Mouse (Mus musculus) right cerebral cortex, postnatal 25 days (tissue): Measurements from ENCODE around the gene Irak1.

Source experiments
- DNase-seq: peaks from one replicate; pipeline ENCODE4 v3.0.0; 2022

Irak1 gene

DNA sequence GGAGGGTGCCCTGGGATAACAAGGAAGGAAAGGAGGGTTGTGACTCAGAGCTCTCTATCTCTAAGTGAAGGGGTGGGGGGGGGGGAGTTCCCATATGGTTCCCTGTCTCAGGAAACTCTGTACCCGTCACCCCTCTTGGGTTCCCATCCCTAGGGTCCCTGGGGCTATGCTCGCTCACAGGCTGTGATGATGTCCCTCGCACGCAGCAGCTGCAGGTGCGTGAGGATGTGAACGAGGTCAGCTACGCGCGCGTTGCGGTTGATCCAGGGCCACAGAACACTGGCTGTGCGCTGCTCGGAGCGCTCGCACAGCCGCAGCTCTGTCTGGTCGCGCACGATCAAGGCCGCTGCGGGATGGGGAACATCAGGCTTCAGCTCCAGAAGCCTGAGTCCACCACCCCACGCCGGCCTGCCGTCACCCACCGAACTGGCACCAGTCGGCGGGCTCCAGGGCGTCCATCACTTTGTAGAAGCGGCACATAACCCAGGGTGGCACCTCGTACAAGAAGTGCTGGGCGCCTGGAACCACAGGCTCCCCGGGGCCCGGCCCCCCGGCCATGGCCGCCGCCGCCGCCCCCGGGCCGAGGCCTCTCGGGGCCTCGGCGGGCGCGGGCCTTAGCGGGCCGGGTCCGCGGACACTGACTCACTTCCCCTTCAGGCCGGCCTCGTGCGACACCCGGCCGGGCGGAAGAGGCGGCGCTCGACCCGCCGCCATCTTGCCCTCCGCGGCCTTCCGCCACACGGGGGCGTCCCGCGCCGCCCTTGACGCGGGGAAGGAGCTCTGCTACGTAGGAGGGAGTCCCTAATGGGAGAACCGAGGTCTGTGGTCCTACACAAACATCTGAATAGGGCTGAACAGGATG, at the start of gene Irak1:
Gene Irak1, minus strand, starts transcription at position 731 of the 862 bp plus-strand sequence.
- peak; percentile 62 for DNase-seq

DNA sequence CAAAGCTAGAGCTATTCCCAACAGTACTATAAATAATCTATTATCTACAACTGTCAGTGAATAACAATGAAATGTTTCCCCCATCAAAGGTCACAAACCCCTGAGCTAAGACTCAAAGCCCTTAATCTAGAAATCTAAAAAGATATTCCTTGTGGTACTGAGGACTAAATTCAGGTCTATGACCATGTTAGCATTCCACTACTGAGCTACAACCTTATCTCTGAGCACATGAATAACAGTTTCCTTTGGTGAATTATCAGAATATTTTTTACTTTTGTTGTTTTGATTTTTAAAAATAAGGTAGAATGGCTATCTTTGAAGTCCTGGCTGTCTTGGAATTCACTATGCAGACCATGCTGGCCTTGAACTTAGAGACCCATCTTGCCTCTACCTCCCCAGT, 47.1 kb upstream of the Irak1 start:
- no peak for DNase-seq

DNA sequence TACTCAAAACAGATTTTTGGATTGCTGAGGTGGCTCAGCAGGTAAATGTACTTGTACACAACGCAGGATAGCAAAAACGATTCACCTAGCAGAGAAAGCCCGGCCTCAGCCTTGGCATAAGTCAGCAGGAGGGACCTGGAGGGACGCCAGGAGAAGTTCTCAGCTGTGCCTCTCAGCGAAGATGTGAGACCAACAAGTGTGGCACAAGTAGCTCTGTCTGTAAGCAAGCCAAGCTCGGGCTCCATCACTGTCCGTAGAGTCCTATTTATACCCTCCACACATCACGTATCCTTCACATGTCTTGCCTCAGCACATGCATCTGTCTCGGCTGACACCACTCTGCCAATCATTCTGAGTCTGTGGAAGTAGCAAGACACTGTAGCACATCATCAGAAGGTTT, 44.2 kb upstream of the Irak1 start:
- no peak for DNase-seq

DNA sequence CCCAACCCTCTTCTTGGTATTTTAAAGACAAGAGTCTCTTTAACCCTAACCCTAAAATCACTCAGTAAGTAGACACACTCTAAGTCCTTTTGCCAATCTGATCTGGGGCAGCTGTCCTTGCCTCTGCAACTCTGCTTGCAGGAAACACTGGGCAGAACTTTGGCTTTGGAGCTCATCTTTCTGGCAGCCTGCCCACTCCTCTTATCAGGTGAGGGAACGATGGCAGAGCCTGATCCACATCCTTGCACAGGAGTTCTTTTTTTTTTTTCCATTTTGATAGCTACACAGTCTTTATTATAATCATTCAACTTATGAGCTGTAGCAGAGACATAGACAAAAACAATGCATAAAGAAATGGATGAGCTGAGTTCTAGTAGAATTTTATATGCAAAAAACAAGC, 21.4 kb upstream of the Irak1 start:
- no peak for DNase-seq

DNA sequence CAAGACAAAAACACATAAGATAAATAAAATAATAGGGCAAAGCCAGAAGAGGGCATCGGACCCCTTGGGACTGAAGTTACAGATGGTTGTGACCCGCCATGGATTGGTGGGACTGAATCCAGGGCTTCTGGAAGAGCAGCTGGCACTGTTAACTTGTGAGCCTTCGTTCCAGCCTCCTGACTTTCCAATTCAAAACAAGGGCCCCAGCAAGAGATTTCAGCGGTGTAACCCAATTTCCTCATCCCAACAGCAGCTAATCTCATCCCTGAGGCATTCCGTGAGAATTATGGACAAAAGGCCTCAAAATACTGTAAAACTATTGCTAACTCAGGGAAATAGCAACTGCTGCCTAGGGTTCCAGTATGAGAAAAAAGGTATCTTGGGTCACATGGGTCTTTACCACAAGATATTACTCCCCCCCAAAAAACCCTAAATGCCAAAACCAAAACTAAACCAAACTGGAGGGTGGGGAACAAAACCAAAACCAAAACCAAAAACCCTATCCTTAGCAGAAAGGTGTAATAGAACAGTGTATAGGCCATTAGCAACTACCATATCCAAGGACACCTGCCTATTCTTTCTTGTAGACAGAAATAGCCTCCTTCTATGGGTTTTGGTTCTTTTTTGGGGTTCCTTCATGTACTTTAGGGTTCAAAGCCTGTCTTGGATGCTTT, 14.1 kb upstream of the Irak1 start:
- DNase-seq, result no peak

DNA sequence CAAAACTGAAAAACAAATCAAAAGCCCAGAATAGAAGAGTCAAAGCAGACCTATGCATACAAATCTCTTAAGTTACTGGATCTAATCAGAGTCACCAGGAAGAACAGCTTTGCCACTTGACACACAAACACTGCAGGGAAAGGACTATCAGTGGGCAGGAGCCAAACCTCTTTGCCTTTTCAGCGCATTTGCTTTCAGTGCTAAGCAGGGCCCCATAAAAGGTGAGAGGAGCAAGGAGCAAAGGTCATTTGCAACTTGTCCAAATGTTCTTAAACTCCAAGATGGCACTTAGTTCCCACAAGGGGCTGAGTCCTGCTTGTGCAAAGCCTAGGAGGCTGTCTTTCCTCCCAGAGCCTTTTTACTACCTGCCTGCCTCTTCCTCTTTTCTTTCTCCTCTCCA, 6.3 kb upstream of the Irak1 start:
- DNase-seq, result no peak

DNA sequence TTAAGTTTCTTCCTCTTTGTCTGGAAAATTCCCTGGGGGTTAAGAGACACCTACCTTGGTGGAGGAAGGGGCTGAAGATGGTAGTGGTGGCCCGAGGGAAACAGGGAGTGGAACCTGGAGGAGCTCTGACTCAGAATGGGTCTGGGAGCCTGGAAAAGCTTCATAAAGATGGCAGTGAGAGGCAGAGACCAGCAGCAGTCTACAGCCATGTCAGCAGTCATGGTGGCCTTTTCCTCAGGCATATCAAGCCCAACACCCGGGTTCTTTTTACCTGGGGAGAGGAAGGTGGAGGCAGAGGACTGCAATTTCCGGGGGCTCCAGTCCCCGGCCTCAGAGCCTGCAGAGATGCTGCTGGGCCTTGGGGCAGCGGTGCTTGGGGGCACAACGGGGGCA, 927 bp downstream of the Irak1 start:
- no peak for DNase-seq

DNA sequence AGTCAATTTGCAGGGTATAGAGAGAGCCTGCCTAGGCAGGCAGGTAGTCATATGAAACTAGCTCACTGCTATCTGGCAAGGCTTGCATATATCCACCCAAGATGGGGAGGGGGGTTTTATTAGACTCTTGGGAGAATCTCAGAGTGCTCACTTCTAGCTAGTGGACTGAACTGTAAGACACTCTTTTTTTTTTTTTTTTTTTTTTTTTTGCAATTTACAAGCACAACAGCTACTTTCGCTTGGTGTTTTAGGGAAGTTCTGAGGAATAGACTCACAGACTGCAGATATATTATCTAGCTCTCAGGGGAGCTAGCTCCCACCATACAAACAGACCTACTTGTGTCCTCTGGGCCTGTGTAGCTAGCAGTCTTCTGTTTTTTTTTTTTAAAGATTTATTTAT, 9.1 kb downstream of the Irak1 start:
- DNase-seq, result no peak

DNA sequence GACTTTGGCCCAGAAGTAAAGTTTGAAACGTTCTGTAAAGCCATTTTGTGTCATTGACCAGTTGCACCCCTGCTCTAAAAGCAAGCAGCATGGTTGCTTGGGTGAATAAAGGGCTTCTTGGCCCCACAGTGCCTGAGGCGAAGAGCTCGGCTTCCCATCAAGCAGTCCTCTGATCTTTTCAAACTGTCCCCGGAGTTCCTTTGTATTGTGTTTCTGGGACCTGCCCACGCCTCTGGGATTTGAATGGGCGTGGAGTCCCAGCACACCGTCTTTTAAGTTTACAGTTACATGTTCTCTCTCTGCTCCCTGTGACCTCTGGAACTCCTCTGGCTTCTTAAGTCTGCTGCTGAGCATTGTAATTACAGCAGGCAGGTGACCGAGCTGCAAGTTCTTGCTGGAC, 15.7 kb downstream of the Irak1 start:
- no peak for DNase-seq

DNA sequence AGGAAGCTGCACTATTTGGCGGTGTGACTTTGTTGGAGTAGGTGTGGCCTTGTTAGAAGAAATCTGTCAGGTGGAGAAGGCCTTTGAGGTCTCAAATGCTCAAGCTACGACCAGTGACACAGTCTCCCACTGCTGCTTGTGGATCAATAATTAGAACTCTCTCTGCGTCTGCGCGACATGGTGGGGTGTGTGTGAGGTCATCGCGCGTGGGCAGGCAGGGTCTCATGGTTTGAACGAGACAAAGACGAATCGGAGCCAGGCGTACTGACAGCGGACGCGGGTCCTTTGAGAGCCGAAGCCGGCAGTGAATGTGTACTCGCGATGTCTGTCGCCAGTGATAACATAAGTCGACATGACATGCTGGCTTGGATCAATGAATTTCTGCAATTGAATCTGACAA, 17.3 kb downstream of the Irak1 start:
- no peak for DNase-seq

DNA sequence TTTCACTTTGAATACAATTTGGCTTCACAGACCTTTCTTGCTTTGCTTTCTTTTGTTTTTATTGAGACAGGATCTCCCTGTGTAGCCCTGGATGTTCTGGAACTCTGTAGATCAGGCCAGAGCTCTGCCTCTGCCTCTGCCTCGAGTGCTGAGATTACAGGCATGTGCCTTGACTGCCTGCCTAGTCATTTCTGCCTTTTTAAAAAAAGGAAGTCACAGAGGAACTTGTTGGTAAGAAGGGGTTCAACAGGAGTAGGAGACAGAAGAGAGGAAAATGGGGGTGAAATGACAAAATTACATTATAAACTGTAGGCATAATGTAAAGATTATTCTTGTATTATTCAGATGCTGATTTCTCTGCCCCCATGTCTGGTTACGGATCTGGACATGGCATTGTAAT, 20.1 kb downstream of the Irak1 start:
- no peak for DNase-seq

DNA sequence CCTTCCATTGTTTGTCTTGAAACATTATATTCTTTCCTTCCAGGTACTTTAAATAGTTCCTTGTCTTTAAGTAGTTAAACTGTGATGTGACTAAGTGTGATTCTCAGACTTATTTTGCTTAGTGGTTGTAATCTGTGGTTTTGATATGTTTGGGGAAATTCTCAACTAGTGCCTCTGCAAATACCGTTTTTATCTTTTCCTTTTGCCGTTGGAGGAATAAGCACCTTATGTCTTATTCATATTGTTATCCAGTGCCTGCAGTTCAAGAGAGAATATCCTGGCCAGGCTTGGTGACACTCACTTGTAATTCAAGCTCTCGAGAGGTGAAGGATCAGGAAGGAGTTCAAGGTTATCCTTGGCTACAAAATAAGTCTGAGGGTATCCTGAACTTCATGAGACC, 22.7 kb downstream of the Irak1 start:
- DNase-seq, result no peak

DNA sequence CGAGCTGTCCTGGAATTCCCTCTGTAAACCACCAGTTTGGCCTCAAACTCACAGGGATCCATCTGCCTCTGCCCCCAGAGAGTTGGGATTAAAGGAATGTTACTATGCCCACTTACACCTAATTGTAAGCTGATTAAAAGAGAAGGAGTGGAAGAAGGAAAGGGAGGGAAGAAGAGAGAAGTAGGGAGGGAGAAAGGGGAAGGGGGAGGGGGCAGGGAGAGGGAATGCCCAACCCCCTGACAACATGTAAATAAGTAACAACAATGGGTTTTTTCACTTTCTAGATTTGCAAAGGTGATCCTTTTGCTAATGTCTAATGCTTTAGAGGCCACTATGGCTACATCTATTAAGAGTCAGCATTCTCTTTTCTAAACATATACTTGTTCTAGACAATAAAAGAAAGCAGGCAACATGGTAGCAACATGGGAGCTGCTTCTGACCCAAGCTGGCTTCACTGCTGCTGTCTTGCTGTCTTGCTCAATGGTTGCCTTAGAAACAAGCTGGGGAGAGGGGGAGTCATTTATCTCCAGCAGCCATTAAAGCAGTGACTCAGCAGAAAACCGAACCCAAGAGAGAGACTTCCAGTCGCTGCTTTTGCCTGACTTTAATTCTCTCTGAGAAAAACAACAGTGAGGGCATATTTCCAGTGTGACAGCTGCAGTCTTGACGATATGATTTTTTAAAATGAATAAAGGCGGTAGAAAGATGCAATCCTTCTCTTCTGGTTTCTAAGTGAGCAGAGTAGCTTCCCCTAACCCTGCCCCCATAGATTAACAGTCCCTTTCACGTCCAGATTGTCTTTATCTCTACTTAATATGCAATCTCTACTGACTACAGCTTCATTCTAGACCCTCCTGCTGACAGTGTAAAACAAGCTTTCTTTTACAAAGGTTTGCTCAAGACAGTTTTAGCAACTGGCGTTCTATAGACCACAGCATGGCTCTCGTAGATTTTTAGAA, 24.5 kb downstream of the Irak1 start:
- DNase-seq, result peak; percentile 23

DNA sequence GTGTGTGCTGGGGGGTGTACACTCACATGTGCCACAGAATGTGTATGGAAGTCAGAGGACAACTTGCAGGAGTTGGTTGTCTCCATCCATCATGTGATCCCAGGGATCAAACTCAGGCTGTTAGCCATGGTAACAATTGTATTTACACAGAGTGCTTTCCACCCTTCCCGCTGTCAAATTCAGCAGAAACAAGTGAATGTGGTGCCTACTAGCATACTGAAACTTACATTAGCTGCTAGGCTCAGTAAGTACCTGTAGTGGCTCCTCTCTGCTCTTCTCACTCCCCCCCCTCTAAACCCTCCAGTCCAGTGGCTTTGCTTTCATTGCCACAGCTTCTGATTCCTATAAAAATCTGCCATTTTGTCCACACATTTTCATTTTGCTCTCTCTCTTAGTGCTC, 45.9 kb downstream of the Irak1 start:
- no peak for DNase-seq

DNA sequence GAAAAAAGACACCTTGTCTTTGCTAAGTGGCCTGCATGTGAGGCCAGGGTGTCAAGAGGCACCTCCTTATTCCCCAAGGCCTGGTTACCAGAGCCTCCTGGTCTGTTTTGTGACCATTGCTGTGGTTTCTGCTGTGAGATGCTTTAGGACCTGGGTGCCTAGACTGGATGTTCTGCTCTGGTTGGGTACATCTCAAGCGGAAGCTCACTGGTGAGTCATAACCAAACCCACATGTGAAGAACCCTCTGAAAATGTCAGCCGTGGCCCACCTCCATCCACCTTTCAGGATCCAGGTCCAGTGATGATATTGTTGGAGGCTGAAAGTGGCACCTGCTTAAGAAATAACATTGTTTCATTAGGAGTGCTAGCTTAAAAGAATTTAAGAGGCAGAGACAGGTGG, 47.4 kb downstream of the Irak1 start:
- no peak for DNase-seq

DNA sequence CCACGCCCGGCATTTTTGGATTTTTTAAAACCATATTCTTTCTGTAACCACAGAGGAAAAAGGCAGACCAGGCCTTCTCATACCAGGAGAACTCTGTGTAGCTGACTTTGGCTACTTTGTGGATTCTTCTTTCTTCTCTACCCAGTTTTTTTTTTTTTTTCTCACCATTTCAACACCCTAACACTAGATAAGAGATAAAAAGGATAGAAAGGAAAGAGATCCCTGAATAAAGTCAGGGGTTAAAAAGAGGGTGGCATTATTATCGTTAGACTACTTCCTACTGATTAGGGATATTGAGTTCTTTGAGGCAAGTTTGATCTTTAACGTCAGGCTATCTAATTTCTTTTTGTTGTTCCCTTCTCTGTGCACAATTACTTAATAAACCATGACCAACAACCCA, 50.9 kb downstream of the Irak1 start:
- no peak for DNase-seq

DNA sequence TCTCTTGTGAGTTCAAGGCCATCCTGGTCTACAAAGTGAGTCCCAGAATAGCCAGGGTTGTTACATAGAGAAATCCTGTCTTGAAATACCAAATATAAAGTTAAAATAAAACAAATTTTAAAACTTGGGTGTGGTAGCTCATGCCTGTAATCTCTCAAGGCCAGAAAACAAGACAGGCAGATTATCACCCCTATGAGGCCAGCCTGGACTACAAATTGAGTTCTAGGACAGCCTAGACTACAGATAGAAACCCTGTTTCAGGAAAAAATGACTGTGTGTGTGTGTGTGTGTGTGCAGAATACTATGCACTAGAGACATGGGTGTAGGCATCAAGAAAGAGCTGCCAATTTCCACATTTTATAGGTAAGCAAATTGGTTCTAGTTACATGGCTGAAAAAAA, 52.9 kb downstream of the Irak1 start:
- DNase-seq, result no peak

DNA sequence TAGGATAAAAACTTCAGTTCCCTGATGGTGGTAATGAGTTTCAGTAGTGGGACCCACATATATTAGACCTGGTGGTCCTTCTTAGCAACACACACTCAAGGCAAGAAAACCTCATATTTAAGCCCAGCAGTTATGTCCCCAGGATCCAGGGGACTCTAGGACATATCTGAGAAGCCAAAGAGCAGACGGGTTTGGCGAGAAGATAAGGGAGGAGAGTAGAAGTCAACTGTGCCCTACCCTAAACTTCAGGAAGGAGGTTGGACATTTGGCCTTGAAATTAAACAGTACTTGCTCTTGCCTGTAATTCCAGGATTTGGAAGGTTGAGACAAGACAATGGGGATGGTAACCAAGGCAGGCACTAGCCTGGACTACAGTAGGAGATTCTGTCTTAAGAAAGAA, 54.0 kb downstream of the Irak1 start:
- DNase-seq, result no peak

DNA sequence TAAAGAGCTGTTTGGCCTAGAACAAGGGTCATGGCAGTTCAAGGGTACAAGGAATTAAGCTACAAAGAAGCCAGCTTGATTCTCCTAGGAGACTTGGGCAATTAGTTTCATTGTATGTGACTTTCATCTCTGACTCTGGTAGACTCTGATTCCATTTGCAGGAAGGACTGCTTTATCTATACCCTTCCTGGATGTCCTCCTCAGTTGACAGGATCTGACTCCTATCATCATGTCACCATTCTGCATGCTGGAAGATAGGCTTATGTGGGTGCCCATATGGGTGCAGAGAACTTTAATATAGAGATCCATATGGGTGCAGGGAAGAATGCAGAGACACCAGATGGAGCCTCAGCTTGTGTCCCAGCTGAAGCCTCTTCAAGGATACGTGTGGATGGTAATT, 54.6 kb downstream of the Irak1 start:
- DNase-seq, result no peak

DNA sequence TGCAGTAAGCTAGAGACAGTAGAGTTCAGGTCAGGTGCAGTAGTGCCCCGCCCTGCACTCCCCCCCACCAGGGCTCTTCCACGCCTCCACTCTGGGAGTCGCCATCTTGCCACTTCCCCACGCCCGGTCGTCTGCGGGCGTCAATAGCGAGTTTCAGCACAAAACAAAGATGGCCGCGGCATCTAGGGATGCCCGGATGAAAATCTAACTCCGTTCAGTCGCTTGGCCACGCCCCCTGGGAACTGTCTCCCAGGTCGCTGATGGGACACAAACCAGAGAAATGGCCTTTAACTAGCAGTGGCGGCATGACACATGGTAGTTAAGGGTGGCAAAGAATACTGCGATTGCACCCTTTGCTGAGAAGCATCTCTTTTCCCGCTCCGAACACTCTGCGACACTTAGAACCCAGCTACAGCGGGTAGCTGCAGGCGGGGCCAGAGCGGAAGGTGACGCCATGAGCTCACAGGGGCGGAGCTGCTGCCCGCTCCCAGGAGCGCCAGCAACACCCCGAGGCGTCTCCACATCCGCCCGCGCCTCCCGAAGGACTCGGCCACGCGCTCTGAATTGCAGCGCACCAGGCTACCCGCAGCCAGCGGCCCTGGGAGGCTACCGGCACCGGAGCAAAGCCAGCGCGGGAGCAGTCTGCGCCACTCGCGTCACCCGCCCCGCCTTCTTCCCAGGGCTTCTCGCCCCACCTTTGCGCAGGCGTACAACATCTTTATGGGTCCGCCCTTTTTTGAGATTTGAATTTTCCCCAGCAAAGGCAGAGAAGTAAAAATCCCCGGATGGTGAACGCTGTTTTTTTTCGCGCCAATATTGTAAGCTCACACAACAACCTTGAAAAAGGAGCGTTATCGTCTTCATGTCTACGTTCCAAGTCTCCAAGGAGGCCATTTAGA, 56.3 kb downstream of the Irak1 start:
- peak; percentile 88 for DNase-seq

DNA sequence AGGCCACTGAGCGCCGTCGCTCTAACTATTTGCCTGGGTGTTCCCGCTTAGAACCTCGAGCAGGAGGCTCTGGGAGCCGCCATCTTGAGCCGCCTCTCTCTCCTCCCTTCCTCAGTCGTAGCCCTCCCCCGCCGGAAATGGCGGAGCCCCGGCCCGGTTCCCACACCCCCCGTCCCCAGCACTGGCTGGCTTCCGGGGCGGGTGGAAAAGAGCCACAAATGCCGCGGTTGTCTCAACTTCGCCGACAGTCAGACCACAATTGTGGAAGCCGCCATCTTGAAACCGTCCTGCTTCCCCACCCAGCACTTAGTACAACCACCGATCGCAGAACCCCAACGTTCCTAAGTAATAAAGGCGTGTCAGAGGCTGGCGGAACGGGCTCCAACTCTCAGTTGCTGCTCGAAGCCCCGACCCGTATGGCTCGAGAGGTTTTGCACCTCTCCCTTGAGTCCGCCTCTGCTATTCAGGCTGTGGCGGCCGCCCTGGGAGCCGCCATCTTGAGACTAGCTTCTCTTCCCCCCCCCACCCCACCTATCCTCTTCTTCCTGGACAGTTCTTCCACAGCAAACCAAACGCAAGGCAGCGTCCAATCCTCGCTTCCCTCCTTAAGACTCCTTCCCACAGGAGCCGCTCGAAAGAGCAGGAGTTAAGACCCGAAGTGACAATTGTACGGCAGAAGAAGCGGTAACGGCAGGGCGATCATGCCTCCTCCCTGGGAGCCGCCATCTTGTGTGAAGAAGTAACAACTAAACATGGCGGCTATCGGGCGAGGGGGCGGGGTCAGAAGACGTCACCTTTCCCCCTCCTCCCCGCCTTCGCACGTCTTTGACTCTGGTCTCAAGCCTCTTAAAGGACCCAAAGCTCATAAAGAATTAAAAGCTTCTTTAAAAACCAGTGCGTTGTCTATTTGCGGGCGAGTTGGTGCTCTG, 57.2 kb downstream of the Irak1 start, which contains the start of gene Hcfc1:
Gene Hcfc1, minus strand, starts transcription at position 110 of the 929 bp plus-strand sequence.
- DNase-seq, result peak; percentile 87
